Mouse (Mus musculus): ENCODE results near the gene Sphkap. TPM values are rescaled to one million over a fixed set of nuclear protein-coding genes. Genes with fewer than 3 reads are reported as not detected.

The Sphkap gene
- polyA plus RNA-seq, 1 experiment from 2014 or later, result 13.4 TPM

GRCm38 (mm10) chr1:83276637-83277036, 131.4 kb downstream of the Sphkap start:
- Histone ChIP-seq H3K4me2 (replicated peaks) (0 out of 2 replicates have a peak overlapping the region, but pooled peaks have one; percentile 2), H3K4me1 (peaks cover 6% of the 10 kb centered on the region; the same call in 1 of the 2 replicates), H3K27me3 (no peaks in the 10 kb centered on the region), H3K4me3 (no peak overlapping the region), H3K9ac (replicated peaks) (no peak overlapping the region), H3K36me3 (no peaks in the 10 kb centered on the region), H3K9me3 (no peaks in the 10 kb centered on the region), H3K27ac (replicated peaks) (peak overlapping the region; percentile 79)
- peak; percentile 62 for ATAC-seq (replicated peaks)
- WGBS, result 83% methylated on average over 9 of the region's 9 CpGs

- Histone ChIP-seq H3K27ac (replicated peaks) (no peak overlapping the region), H3K9ac (replicated peaks) (no peak overlapping the region), H3K4me1 (no peaks in the 10 kb centered on the region), H3K4me2 (replicated peaks) (no peak overlapping the region), H3K4me3 (no peak overlapping the region), H3K36me3 (no peaks in the 10 kb centered on the region), H3K9me3 (no peaks in the 10 kb centered on the region), H3K27me3 (no peaks in the 10 kb centered on the region)
- WGBS, result 87% methylated on average over 1 of the region's 1 CpGs
- ATAC-seq (replicated peaks), result no peak
Observed at GRCm38 (mm10) chr1:83251746-83252145, 156.3 kb downstream of the Sphkap start.

GRCm38 (mm10) chr1:83248235-83248746, 159.7 kb downstream of the Sphkap start:
- Histone ChIP-seq H3K4me3 (no peak overlapping the region), H3K27ac (replicated peaks) (no peak overlapping the region), H3K27me3 (no peaks in the 10 kb centered on the region), H3K4me1 (no peaks in the 10 kb centered on the region), H3K36me3 (no peaks in the 10 kb centered on the region), H3K9me3 (no peaks in the 10 kb centered on the region), H3K9ac (replicated peaks) (no peak overlapping the region), H3K4me2 (replicated peaks) (no peak overlapping the region)
- WGBS, result 70% methylated on average over 1 of the region's 1 CpGs
- ATAC-seq (replicated peaks), result no peak

DNA sequence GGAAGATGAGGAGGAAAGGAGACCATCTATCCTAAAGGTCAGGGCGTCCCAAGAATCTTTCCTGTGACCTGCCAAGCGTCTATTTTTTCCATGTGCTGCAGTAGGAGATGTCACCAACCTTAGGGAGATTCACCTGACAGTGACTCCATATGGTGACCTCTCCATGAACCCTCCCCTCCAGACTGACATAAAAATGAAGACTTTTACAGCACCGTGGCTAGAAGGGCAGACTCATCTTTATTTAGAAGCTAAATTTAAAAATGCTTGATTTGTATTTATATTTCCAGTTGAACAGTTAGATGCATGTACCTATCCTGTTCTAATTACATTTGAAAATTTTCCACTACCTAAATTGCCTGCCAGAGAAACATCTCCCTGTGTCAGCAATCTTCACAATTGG, 180.1 kb downstream of the Sphkap start:
- Histone ChIP-seq H3K4me1 (no peaks in the 10 kb centered on the region), H3K4me2 (replicated peaks) (no peak overlapping the region), H3K4me3 (no peak overlapping the region), H3K9ac (replicated peaks) (no peak overlapping the region), H3K9me3 (no peaks in the 10 kb centered on the region), H3K27ac (replicated peaks) (no peak overlapping the region), H3K27me3 (no peaks in the 10 kb centered on the region), H3K36me3 (no peaks in the 10 kb centered on the region)
- WGBS, result 86% methylated on average over 3 of the region's 3 CpGs
- ATAC-seq (replicated peaks), result no peak

GRCm38 (mm10) chr1:83224423-83224960, 183.5 kb downstream of the Sphkap start:
- no peak overlapping the region for H3K4me3 ChIP-seq
- H3K9ac ChIP-seq (replicated peaks), result no peak overlapping the region
- no peaks in the 10 kb centered on the region for H3K27me3 ChIP-seq
- no peak overlapping the region for H3K27ac ChIP-seq (replicated peaks)
- no peaks in the 10 kb centered on the region for H3K4me1 ChIP-seq
- H3K4me2 ChIP-seq (replicated peaks), result no peak overlapping the region
- no peaks in the 10 kb centered on the region for H3K9me3 ChIP-seq
- no peaks in the 10 kb centered on the region for H3K36me3 ChIP-seq
- ATAC-seq (replicated peaks), result no peak

DNA sequence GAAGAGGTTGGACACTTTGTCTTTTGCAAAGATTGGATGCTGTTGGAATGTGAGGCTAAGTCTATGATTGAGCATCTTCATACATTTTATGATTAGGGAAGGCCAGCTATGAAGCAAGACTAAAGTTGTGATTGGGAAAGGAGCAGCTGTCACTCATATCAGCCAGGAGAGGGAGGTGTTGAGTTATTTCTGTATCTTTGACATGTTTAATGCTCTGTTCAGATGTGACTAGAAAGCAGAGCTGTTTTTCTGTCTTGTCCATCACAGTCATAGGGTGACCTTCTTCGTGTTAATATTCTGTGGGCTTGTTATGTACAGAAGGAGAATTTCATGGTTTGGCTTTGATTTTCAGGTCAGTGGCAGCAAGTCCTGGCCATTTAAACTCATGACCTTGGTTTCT, 184.9 kb downstream of the Sphkap start:
- no peaks in the 10 kb centered on the region for H3K9me3 ChIP-seq
- H3K4me1 ChIP-seq, result no peaks in the 10 kb centered on the region
- no peak overlapping the region for H3K27ac ChIP-seq (replicated peaks)
- no peak overlapping the region for H3K4me2 ChIP-seq (replicated peaks)
- no peak for ATAC-seq (replicated peaks)
- H3K4me3 ChIP-seq, result no peak overlapping the region
- no peak overlapping the region for H3K9ac ChIP-seq (replicated peaks)
- 74% methylated on average over 1 of the region's 1 CpGs for WGBS
- no peaks in the 10 kb centered on the region for H3K27me3 ChIP-seq
- no peaks in the 10 kb centered on the region for H3K36me3 ChIP-seq

DNA sequence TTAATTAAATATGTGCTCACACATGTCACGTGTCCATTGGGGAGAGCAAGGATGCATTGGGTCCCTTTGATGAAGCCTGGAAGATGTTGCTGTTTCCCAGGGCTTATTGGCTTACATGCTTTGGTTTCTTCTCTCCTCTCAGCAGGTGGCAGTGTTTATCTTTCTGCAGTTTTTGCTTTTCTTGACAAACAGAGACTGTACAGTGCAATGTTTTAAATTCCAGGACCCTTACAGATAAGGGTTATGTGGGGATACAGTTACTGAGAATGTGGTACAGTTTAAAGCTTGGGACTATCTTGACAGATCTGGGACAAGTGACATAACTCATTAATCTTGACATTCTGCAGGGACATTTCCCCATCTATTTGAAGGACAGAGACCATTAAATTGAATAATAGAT, 189.7 kb downstream of the Sphkap start:
- H3K27ac ChIP-seq (replicated peaks), result no peak overlapping the region
- no peaks in the 10 kb centered on the region for H3K27me3 ChIP-seq
- H3K4me1 ChIP-seq, result no peaks in the 10 kb centered on the region
- H3K36me3 ChIP-seq, result no peaks in the 10 kb centered on the region
- ATAC-seq (replicated peaks), result 0 out of 2 replicates have a peak, but pooled peaks have one; percentile 51
- H3K9ac ChIP-seq (replicated peaks), result no peak overlapping the region
- WGBS, result 37% methylated on average over 1 of the region's 1 CpGs
- H3K4me2 ChIP-seq (replicated peaks), result no peak overlapping the region
- H3K4me3 ChIP-seq, result no peak overlapping the region
- no peaks in the 10 kb centered on the region for H3K9me3 ChIP-seq

GRCm38 (mm10) chr1:83209981-83210380, 198.0 kb downstream of the Sphkap start:
- H3K4me3 ChIP-seq, result no peak overlapping the region
- no peak overlapping the region for H3K27ac ChIP-seq (replicated peaks)
- no peaks in the 10 kb centered on the region for H3K4me1 ChIP-seq
- no peak overlapping the region for H3K9ac ChIP-seq (replicated peaks)
- H3K9me3 ChIP-seq, result no peaks in the 10 kb centered on the region
- H3K4me2 ChIP-seq (replicated peaks), result no peak overlapping the region
- 85% methylated on average over 1 of the region's 1 CpGs for WGBS
- ATAC-seq (replicated peaks), result no peak
- H3K36me3 ChIP-seq, result no peaks in the 10 kb centered on the region
- H3K27me3 ChIP-seq, result no peaks in the 10 kb centered on the region

Other genes with a start within 250 kb of the Sphkap start
- gene Daw1, start 248.4 kb downstream of the Sphkap start, polyA plus RNA-seq (2015; fragmentation: Nextera tagmentation; extraction: Ambion mirVana), result 0.36 and 1.2 TPM in 2 replicates